Mouse (Mus musculus) embryonic stem cell, embryonic (primary cell): ENCODE results near the gene Lypd5.

Source experiments
- CTCF ChIA-PET, 4 experiments: fragments of 300-600 bp in 2 of 4; fragments of 350-600 bp in 2 of 4; sonication (Branson Sonifier 250); formaldehyde crosslinking; loops; one replicate each; lab custom pipeline; 2022; ENCODE audit warnings: inconsistent platforms in 2 of 4; lab: Charles Lee
- POLR2A ChIA-PET, 4 experiments: fragments of 300-600 bp in 2 of 4; fragments of 350-600 bp in 2 of 4; sonication (Branson Sonifier 250); formaldehyde crosslinking; loops; one replicate each; lab custom pipeline; 2022; ENCODE audit warnings: antibody characterized with exemption in 4 of 4, inconsistent platforms in 1 of 4; lab: Charles Lee

Gene Lypd5

DNA sequence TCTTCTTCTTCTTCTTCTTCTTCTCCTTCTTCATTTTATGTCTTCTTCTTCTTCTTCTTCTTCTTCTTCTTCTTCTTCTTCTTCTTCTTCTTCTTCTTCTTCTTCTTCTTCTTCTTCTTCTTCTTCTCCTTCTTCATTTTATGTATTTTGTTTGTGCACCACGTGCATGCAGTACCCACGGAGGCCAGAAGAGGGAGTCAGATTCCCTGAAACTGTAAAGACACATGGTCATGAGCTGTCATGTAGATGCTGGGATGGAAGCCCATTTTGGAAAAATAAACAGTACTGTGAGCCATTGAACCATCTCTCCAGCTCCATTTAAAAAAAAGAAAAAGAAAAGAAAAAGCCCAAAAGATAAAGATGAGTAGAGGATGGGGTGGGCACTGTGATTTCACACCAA, 10.8 kb upstream of the Lypd5 start:
- ChIA-PET POLR2A (interaction anchor here in 2 of 4 experiments (1.0 to 1.2 kb wide), 2 partner anchors 19 to 32 kb away, joined by 3 to 4 read pairs; no protein-coding TSS in a partner anchor), CTCF (interaction anchor here in 3 of 4 experiments (0.6 to 1.5 kb wide), 13 partner anchors 14 to 358 kb away, joined by 3 to 15 read pairs (median 4); partner anchors contain the start of genes Zfp108 (in 1 of the 3) and Zfp180 (in 1 of the 3))

DNA sequence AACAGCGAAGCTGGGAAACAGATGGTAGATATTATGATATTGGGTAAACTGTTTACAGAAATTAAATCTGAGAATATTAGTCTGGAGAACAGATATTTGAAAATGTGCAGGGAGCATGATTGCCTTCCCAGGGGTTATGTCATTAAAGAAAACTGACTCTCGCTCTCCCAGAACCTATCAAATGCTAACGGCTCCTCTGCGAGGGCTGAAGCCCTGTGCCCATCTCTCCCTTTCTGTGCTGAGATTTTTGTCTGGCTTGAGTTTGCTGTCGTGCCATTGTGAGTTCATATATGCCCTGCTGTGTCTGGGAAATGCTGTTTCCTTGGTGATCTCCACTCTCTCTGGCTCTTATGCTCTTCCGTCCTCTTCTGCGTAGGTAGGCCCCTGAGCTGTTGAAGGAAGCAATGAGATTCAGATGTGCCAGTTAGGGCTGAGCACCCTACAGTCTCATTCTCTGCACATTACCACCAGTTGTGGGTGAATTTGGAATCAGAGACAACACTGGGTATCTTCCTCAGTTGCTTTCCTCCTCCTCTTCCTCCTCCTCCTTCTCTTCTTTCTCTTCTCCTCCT, 5.2 kb upstream of the Lypd5 start:
- ChIA-PET POLR2A (no interaction called here), CTCF (interaction anchor here in 1 of 4 experiments (0.6 kb wide), 1 partner anchor 316 kb away, joined by 5 read pairs; no protein-coding TSS in a partner anchor)

DNA sequence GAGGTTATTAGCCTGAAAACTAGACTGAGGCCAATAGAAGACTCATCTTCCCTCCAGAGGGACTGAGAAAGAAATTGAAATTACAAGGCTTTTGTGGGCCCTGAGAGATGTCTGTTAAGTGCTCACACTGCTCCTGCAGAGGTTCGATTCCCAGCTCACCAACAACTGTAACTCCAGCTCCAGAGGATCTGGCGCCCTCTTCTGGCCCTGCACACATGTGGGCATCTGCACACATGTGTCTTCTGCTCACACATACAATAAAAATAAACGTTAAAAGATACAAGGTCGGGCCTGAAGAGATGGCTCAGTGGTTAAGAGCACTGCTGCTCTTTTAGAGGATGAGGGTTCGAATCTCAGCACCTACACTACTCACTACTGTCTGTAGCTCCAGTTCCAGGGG, 2.6 kb upstream of the Lypd5 start:
- ChIA-PET CTCF (interaction anchor here (0.5 to 2.1 kb wide), 8 partner anchors 10 to 254 kb away, joined by 3 to 7 read pairs (median 3); no protein-coding TSS in a partner anchor), POLR2A (interaction anchor here in 1 of 4 experiments (0.5 kb wide), 1 partner anchor 138 kb away, joined by 3 read pairs; no protein-coding TSS in a partner anchor)

DNA sequence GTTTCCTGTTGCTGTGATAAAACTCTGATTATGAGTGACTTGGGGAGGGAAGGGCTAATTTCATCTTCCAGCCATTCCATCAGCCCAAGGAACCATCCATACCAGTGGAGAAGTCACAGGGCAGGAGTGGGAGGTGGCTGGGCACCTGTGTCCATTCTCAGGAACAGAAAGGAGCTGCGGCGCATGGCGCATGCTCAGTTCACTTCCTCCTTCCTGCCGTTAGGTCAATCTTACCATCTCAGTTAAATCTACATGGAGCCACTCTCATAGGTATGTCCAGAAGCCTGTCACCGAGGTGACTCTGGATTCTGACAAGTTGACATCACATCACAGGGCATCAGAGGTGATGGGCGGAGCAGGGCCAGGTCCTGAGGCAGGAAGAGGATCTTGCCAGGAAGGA, 6.7 kb downstream of the Lypd5 start:
- CTCF ChIA-PET: interaction anchor here in 2 of 4 experiments (0.6 to 1.5 kb wide), 3 partner anchors 10 to 41 kb away, joined by 3 to 5 read pairs (median 4); no protein-coding TSS in a partner anchor
- POLR2A ChIA-PET: no interaction called here

DNA sequence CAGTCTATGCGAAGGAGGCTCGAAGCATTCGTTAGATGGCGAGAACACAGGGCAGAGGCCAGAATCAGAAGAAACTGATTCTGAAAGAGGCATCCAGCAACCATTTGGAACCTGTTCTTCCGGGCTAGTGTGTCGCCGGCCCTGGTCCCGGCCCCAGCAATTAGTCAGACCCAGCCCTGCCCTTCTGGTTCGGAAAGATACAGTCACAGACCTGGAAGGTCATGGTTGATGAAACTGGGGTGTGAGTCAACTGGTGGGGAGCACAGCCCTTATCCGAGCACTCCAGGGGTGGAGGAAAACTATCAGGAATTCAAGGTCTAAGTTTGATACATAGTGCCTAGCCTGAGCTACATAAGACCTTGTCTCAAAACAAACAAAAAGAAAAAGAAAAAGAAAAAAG, 7.1 kb downstream of the Lypd5 start:
- CTCF ChIA-PET: no interaction called here
- POLR2A ChIA-PET: no interaction called here

DNA sequence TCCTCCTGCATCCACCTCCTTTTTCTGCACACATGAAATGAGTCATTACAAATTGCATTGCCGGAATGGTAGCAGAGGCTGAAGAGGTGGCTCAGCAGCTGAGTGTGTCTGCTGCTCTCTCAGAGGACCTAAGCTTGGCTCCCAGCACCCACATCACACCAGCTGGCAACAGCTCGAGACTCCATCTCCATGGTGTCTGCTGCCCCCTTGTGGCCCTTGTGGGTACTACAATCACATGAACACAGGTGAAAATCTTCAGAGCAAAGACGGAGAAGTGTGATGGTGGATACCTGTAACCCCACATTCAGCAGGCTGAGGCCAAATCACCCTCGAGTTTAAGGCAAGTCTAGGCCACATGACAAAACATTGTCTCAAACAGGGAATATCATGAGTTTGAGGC, 8.9 kb downstream of the Lypd5 start:
- POLR2A ChIA-PET: interaction anchor here in 2 of 4 experiments (0.9 kb wide), 2 partner anchors 9 to 20 kb away, joined by 3 to 4 read pairs; partner anchors contain the start of gene Lypd5 (in 1 of the 2)
- CTCF ChIA-PET: interaction anchor here (0.5 to 1.5 kb wide), 16 partner anchors 8 to 1453 kb away, joined by 3 to 7 read pairs (median 4); partner anchors contain the start of gene Zfp235 (in 1 of the 4)

DNA sequence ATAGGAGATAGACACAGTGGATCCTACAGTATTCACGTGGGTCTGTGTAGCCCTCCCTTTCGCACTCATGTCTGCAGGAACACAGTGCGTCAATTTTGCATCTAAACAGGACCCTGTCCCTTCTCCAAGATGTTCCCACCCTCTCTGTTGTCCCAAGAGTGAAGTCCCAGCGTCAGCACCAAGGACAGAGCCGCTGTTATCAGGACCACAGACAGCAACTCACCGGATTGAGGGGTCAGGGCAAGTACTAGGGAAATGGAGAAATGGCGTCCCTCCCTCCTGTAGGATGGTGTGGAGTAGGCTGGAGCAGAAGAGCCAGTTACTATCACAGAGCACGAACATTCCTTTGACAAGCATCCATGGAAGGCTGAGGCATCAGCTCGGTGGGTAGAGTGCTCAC, 10.3 kb downstream of the Lypd5 start:
- POLR2A ChIA-PET: no interaction called here

DNA sequence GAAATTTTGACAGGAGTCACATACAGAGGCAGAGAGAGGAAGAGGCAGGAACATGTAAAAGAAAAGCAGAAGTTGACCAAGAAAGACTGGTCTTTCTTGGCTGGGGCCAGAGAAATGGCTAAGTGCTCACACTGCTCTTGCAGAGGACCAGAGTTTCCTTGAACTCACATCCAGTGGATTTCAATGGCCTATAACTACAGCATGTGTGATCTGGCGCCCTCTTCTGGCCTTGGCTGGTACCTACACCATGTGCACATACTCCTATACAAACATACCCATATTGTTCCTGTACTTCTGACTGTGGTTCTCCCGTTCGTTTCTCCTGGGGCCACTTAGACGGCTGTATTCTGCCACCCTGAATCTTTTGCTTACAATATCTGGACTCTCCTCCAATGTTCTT, 12.0 kb downstream of the Lypd5 start:
- ChIA-PET POLR2A (interaction anchor here in 1 of 4 experiments (0.7 kb wide), 1 partner anchor 630 kb away, joined by 3 read pairs; no protein-coding TSS in a partner anchor), CTCF (interaction anchor here in 3 of 4 experiments (0.7 to 1.1 kb wide), 4 partner anchors 10 to 663 kb away, joined by 3 to 4 read pairs (median 4); partner anchors contain the start of gene Irgq (in 1 of the 3))

More for the DNA sequence above, 10.3 kb downstream of the Lypd5 start:
- CTCF ChIA-PET: interaction anchor here in 1 of 4 experiments (0.7 kb wide), 1 partner anchor 206 kb away, joined by 3 read pairs; no protein-coding TSS in a partner anchor

DNA sequence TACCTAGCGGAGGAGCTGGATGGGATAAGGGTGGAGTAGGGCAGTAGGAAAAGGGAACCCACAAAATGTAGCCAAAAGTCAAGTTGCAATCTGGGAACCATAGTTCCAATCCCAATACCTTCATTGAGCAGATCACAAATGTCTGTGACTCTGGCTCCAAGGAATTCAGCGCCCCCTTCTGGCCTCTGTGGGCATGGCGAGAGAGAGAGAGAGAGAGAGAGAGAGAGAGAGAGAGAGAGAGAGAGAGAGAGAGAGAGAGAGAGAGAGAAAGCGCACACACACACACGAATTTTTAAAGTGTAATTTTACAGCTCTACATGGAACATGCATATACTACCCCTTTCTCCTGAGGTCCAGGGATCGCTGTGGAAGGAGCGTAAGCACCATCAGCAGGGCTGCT, 14.2 kb downstream of the Lypd5 start:
- ChIA-PET POLR2A (interaction anchor here in 1 of 4 experiments (0.6 to 0.9 kb wide), 3 partner anchors 10 to 153 kb away, joined by 3 to 7 read pairs (median 4); no protein-coding TSS in a partner anchor), CTCF (interaction anchor here (0.6 to 2.2 kb wide), 12 partner anchors 9 to 189 kb away, joined by 3 to 17 read pairs (median 4); no protein-coding TSS in a partner anchor)

DNA sequence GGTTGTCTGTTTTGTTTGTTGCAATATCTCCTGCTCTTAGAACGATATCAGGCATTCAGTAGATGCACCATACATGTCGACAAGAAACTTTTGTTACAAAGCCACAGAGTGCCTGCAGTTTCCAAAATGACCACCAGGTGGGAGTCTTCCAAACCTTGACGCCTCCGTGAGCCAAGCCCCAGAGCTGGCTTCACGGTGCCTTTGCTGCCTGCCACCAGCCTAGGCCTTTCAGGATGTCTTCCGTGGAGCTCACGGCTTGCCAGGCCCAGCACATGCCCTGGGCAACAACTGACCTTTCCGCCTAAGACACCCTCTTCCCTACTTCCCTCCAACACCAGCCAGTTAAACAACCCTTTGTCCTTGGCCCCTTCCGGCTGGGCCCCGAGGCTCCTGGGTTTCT, 15.8 kb downstream of the Lypd5 start:
- ChIA-PET CTCF (interaction anchor here (0.5 to 3.0 kb wide), 41 partner anchors 9 to 394 kb away, joined by 3 to 24 read pairs (median 4); partner anchors contain the start of genes Lypd5 (in 2 of the 4) and Smg9 (in 1 of the 4)), POLR2A (interaction anchor here in 2 of 4 experiments (0.9 to 2.7 kb wide), 5 partner anchors 12 to 107 kb away, joined by 3 to 8 read pairs (median 4); partner anchors contain the start of gene Smg9 (in 2 of the 2))

DNA sequence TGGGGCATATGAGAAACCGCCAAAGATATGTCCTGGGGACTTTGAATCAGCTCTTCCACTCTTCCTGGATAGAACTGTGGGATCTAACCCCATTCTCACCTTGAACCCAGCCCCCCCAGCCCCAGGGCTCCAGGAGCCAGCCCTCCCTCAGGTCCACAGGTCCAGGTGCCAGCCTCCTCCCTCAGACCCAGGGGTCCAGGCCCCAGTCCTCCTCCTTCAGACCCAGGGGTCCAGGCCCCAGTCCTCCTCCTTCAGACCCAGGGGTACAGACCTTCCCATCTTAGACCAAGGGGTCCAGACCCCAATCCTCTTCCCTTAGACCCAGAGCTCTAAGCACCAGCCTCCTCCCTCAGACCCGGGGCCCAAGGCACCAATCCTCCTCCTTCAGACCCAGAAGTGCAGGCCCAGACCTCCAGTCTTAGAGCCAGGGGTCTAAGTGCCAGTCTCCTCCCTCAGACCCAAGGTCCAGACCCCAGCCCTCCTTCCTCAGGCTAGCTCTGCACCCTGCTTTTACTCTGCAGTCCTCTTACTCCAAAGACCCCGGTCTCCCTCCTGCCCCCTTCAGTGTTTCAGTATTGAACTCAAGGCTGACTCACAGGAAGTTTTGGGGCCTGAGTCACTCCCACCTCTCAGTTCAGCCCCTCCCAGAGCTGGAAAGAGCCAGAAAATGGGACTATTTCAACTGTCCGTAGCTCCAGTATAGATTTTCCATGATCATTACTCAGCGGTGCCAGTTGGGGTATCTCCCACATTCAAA, 16.4 kb downstream of the Lypd5 start:
- CTCF ChIA-PET: interaction anchor here (0.5 to 3.0 kb wide), 41 partner anchors 8 to 297 kb away, joined by 3 to 24 read pairs (median 4); partner anchors contain the start of genes Lypd5 (in 2 of the 4) and Smg9 (in 1 of the 4)
- POLR2A ChIA-PET: interaction anchor here in 2 of 4 experiments (0.8 to 2.7 kb wide), 7 partner anchors 12 to 107 kb away, joined by 3 to 8 read pairs (median 3); partner anchors contain the start of genes Smg9 (in 2 of the 2) and Tescl (in 1 of the 2)

DNA sequence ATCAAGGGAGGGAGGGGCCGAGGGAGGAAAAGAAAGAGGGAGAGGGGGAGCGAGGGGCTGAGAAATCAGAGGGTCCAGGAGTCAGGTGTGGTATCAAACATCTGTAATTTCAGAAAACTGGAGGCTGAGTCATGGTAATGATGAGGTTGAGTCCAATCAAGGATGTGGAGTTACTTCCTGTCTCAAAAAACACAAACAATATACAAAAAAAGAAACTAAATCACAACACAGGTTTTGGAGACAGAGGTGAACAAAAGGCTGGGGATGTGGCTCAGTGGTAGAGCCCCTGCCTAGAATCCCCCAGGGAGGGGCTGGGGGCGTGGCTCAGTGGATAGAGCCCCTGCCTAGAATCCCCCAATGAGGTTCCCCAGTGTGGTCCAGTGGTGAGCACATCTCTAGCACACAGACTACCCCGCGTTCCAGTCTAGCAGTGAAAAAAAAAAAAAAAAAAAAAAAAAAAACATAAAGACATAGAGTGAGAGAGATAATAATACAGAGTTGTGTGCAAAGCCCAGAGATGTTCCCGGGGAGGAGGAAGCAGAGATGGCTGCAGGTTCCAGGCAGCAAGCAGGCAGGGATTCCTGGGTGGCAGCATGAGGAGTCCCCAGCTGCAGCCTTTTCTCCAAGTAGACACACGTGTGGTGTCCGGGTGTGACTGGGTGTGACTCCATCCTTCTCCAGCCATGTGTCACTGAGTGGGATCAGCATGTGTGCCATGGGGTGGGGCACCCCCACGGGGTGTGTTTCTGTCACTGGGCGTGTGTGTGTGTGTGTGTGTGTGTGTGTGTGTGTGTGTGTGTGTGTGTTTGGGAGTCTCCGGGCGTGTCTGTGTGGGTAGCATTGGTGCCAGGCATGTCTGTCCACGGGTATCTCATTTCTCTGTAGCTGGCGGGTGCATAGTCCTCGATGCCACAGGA, 18.0 kb downstream of the Lypd5 start:
- CTCF ChIA-PET: interaction anchor here (0.6 to 2.6 kb wide), 9 partner anchors 9 to 79 kb away, joined by 3 to 24 read pairs (median 5); no protein-coding TSS in a partner anchor
- POLR2A ChIA-PET: no interaction called here

DNA sequence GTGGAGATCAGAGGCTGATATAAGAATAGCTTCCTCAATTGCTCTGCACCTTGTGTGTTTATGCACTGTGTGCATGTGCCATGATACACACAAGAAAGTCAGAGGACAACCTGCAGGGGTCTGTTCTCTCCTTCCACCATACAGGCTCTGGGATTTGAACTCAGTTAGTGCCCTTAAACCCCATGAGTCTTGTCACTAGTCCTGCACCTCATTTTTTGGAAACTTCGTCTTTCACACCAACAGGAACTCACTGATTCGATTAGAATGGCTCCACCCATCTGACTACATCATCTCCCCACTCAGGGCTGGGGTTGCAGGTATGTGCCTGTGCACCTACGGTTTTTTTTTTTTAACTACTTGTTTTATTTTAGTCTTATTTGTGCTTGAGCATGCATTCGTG, 19.2 kb downstream of the Lypd5 start:
- POLR2A ChIA-PET: no interaction called here
- CTCF ChIA-PET: no interaction called here

DNA sequence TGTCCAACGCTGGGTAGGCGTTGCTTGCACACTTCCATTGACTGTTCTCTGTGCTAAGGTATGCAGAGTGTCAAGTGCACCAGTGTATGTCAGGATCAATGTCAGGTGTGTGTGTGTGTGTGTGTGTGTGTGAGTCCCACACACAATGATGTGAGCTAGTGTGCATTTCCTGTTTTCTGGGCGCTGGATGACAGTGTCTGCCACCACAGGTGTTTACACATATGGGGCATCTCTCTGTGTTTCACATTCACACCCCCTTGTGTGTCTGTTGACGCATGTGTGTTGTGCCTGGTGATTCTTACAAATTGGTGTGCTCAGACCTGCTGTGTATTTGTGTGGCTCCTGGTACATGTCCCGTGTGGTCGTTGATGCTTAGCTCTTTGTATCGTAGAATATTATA, 19.9 kb downstream of the Lypd5 start:
- CTCF ChIA-PET: interaction anchor here in 2 of 4 experiments (0.5 to 0.8 kb wide), 2 partner anchors 16 to 114 kb away, joined by 3 to 7 read pairs; no protein-coding TSS in a partner anchor
- POLR2A ChIA-PET: no interaction called here

DNA sequence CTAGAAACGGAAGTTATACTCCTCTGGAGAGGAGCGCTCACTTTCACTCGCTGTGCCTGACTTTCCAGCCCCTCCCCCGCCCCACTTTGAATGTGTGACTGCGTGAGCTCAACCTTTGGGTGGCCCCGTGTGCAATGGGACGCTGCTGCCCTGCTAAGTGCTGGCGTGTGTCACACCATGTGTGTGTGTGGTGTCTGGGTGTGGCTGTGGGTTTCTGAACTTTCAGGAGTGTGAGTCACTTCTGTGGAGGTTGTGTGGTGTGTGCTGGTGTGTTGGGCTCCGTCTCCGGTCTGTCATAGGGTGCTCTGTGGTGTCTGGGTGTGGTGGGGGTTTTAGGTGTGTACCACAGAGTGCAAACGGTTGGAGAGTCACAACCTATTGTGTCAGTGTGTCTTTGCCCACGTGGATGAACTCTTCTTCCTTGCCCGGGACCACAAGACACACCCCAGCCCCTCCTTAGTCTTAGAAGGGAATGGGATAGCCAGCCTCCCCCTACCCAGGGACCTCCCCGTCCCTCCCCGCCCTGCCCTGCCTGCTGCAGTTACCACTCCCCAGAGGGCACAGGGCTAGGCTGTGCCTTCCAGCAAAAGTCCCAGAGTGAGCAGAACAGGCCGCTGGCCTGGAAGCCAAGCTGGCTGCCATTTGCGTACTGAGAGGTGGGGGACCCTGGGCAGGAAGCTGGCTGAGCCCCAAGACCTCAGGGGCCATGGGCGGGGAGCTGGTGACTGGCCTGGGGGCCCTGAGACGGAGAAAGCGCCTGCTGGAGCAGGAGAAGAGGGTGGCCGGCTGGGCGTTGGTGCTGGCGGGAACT, 20.9 kb downstream of the Lypd5 start, which contains the start of gene Kcnn4:
Gene Kcnn4 (plus strand): TSS at position 533 of the 811 bp plus-strand sequence.
- CTCF ChIA-PET: interaction anchor here in 2 of 4 experiments (0.5 to 0.6 kb wide), 2 partner anchors 113 to 327 kb away, joined by 3 to 7 read pairs; no protein-coding TSS in a partner anchor
- POLR2A ChIA-PET: interaction anchor here in 1 of 4 experiments (0.8 kb wide), 1 partner anchor 31 kb away, joined by 3 read pairs; no protein-coding TSS in a partner anchor
